Mouse (Mus musculus): ENCODE measurements around the gene Osbpl6.

Osbpl6 gene

DNA sequence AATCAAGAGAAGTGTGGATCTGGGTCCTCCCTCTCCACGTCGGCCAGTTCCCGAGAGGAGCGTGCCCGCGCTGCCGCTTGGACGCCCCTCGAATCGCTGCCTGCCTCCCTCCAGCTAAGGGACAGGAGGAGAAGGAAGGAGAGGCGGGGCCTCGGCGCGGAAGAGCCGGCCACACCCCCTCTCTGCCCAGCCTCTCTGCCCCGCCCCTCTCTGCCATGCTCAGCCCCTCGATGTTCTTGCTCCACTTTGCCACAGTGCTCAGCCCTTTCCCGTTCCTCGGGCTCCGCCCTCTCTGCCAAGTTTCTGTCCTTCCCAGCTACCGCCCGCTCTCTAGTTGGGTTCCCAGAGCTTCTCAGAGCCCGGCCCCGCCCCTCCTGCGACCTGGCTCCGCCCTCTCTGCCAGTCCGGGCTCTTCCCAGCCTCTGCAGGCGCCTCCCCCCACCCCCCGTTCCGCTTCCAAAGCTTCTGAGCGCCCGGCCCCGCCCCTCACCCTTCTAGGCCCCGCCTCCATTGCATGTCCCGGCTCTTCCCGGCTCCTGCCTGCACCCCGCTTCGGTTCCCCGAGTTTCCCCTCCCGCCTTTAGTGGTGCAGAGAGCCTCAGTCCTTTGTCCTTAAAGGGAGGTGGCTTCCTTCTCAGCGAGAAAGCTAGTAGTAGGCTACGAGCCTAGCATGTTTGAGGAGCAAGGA, 241.7 kb downstream of the Osbpl6 start, which contains the start of the genes Prkra and Pjvk:
TSS of gene Prkra (minus strand) at position 133 of the 688 bp plus-strand sequence.
TSS of gene Pjvk (plus strand) at position 594 of the 688 bp plus-strand sequence.
- peak; percentile 91 for DNase-seq (ENCODE audit: low read depth)

DNA sequence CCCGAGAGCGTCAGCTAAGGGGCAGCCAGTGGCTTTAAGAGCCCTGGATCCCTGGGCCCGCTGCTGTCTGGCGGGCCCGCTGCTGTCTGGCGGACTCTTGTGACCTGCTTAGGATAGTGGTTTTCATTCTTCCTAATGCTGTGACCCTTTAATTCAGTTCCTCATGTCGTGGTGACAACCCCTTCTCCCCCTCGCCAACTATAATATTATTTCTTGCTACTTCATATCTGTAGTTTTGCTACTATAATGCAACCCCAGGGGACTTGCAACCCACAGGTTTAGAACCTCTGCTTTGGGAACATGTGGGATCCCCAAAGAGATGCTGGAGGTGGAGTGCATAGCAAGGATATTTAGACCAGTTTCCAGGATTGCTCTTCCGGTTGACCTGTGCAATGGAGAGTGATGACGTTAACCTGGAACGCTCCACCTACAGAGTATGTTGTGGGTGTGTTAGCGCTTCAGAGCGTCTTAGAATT, 242.4 kb downstream of the Osbpl6 start:
- DNase-seq (ENCODE audit: low read depth), result no peak

Measured in c-Kit-positive CD71-positive TER-119-negative erythroid progenitor cells, embryonic 14.5 days (primary cell).